In the genomic region with DNA sequence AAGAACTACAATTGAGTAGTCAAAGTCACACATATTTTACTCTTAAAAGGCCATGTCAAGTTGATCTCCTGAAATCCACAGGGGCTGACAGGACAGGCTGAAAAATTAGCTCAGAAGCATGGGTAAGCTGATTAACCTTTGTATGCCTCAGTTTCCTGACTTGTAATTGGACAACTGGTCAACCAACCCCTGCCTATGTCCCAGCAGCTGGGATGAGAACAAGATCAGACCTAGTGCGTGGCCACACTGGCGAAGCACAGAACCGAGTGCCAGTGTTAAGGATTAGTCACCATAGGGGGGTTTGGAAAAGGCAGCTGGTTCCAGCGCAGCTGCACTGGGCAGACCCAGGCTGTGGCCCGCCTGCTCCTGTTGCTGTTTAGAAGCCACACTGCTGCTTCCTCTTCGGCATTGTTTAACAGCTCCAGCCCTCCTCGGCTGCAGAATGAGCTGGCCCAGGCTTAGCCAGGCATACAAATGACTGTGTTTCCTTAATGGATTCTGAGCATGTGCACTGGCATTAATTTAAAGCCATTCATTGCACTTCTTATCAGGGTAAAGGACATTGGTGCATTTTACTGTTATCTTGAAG, we compare ENCODE assay signal across 8 mouse cellular contexts.
A peak's percentile ranks its signal among the peaks of the same experiment; 100 is the strongest.
DNase-seq lines count a peak whose midpoint lies in the region; ATAC-seq lines count a peak whose summit lies in the region.

No protein-coding gene starts in this region.

- H3K27ac ChIP-seq in hindbrain, embryonic 11.5 days (ENCODE audit: low read depth, low read length) = no peak overlapping the region
- H3K27ac ChIP-seq in midbrain, embryonic 16.5 days (ENCODE audit: low read length) = peak overlapping the region; percentile 70

- 54% methylated on average over 7 of the region's 7 CpGs for WGBS in hindbrain, embryonic 11.5 days
- 15% methylated on average over 7 of the region's 7 CpGs for WGBS in midbrain, embryonic 16.5 days

- H3K4me3 ChIP-seq in hindbrain, embryonic 11.5 days (ENCODE audit: low read depth, low read length) = no peak overlapping the region
- no peak overlapping the region for H3K4me3 ChIP-seq in midbrain, embryonic 16.5 days (ENCODE audit: low read depth, low read length)

- H3K9me3 ChIP-seq in hindbrain, embryonic 11.5 days (ENCODE audit: control insufficient read depth, low read length) = no peaks in the 10 kb centered on the region
- H3K9me3 ChIP-seq in midbrain, embryonic 16.5 days (replicated peaks; ENCODE audit: control insufficient read depth, low read length, poor library complexity, severe bottlenecking) = no peaks in the 10 kb centered on the region

- H3K27me3 ChIP-seq in hindbrain, embryonic 11.5 days (ENCODE audit: control insufficient read depth, insufficient read depth, low read length) = no peaks in the 10 kb centered on the region
- no peaks in the 10 kb centered on the region for H3K27me3 ChIP-seq in midbrain, embryonic 16.5 days (ENCODE audit: control insufficient read depth, insufficient read depth, low read depth, low read length)

- no peaks in the 10 kb centered on the region for H3K36me3 ChIP-seq in hindbrain, embryonic 11.5 days (ENCODE audit: control insufficient read depth, insufficient read depth, low read length)
- H3K36me3 ChIP-seq in midbrain, embryonic 16.5 days (ENCODE audit: control insufficient read depth, insufficient read depth, low read length) = no peaks in the 10 kb centered on the region

- no peak overlapping the region for H3K9ac ChIP-seq in hindbrain, embryonic 11.5 days (ENCODE audit: low read depth, low read length)
- H3K9ac ChIP-seq in midbrain, embryonic 16.5 days (ENCODE audit: low read depth, low read length) = no peak overlapping the region

- H3K4me2 ChIP-seq in hindbrain, embryonic 11.5 days (replicated peaks; ENCODE audit: low read depth, low read length) = no peak overlapping the region
- peak overlapping the region; percentile 10; the same call in 1 of the 2 replicates for H3K4me2 ChIP-seq in midbrain, embryonic 16.5 days (ENCODE audit: low read length)

- ATAC-seq in hindbrain, embryonic 11.5 days (ENCODE audit: low FRiP score) = peak; percentile 25; the same call in 1 of the 2 replicates
- peak; percentile 76 for ATAC-seq in midbrain, embryonic 16.5 days
- ATAC-seq in granulocyte monocyte progenitor cell, adult 5-6 weeks (replicated peaks; ENCODE audit: poor library complexity, severe bottlenecking) = no peak

- DNase-seq in adrenal gland, postnatal 36 days = peak; percentile 9 to 10
- no peak for DNase-seq in adrenal gland, adult 18-20 months (ENCODE audit: low spot score in 2 of 2)
- peak; percentile 15 for DNase-seq in embryo, embryonic 10.5 days (ENCODE audit: low spot score)
- DNase-seq in hindbrain, embryonic 11.5 days (ENCODE audit: low spot score) = no peak
- peak; percentile 20 to 37 for DNase-seq in layer of hippocampus, adult 8-10 months (ENCODE audit: low spot score in 2 of 2)
- no peak for DNase-seq in urinary bladder, adult 18-20 months (ENCODE audit: low spot score in 2 of 2)

- no peaks in the 10 kb centered on the region for H3K4me1 ChIP-seq in hindbrain, embryonic 11.5 days (replicated peaks; ENCODE audit: control insufficient read depth, insufficient read depth, low read length)
- H3K4me1 ChIP-seq in midbrain, embryonic 16.5 days (ENCODE audit: control insufficient read depth, insufficient read depth, low read length) = peaks cover 6% of the 10 kb centered on the region

Comparison
In these comparisons a context has a peak if more than half of its experiments do, and no peak if none do; other contexts are left out.
1. DNase-seq: peak in adrenal gland, postnatal 36 days (2 of 2), embryo, embryonic 10.5 days (single experiment) and layer of hippocampus, adult 8-10 months (2 of 2); none in adrenal gland, adult 18-20 months (0 of 2), hindbrain, embryonic 11.5 days (single experiment) and urinary bladder, adult 18-20 months (0 of 2).